Mouse (Mus musculus): ENCODE measurements around the gene Gper1. TPM values are rescaled to one million over a fixed set of nuclear protein-coding genes. Genes with fewer than 3 reads are reported as not detected.

Gene Gper1
- polyA plus RNA-seq (2012; rRNA removed), result 4.0 and 5.0 TPM in 2 replicates

GRCm38 (mm10) chr5:139423026-139423865, at the start of gene Gper1:
Gper1 (plus strand) TSS chr5:139423151.

GRCm38 (mm10) chr5:139377468-139378270, 45.3 kb upstream of the Gper1 start, which contains the start of gene Gpr146:
Gpr146 (plus strand) TSS chr5:139377697.

GRCm38 (mm10) chr5:139404801-139405401, 18.1 kb upstream of the Gper1 start, which contains the start of gene C130050O18Rik:
C130050O18Rik (plus strand) TSS chr5:139405280.

GRCm38 (mm10) chr5:139460384-139461067, 37.6 kb downstream of the Gper1 start, which contains the start of gene 3110082I17Rik:
3110082I17Rik (minus strand) TSS chr5:139460527.

Other genes with a start within 250 kb of the Gper1 start
- 56.8 and 64.1 TPM in 2 replicates for gene Sun1, start 222.5 kb upstream of the Gper1 start, polyA plus RNA-seq (2012; rRNA removed)
- 306 and 544 TPM in 2 replicates for gene Get4, start 170.8 kb upstream of the Gper1 start, polyA plus RNA-seq (2012; rRNA removed)
- 6.9 and 7.4 TPM in 2 replicates for gene Adap1, start 97.5 kb upstream of the Gper1 start, polyA plus RNA-seq (2012; rRNA removed)
- gene Cox19, start 71.7 kb upstream of the Gper1 start, polyA plus RNA-seq (2012; rRNA removed), result 56.4 and 75.0 TPM in 2 replicates
- 0.50 and 1.6 TPM in 2 replicates for gene Cyp2w1, start 70.5 kb upstream of the Gper1 start, polyA plus RNA-seq (2012; rRNA removed)
- 30.7 and 31.7 TPM in 2 replicates for gene Gpr146, start 45.5 kb upstream of the Gper1 start, polyA plus RNA-seq (2012; rRNA removed)
- gene C130050O18Rik, start 17.9 kb upstream of the Gper1 start, polyA plus RNA-seq (2012; rRNA removed), result 1.5 and 2.4 TPM in 2 replicates
- gene 3110082I17Rik, start 37.4 kb downstream of the Gper1 start, polyA plus RNA-seq (2012; rRNA removed), result 18.3 and 24.8 TPM in 2 replicates
- 10.3 and 16.7 TPM in 2 replicates for gene Zfand2a, start 61.4 kb downstream of the Gper1 start, polyA plus RNA-seq (2012; rRNA removed)
- not detected in 2 replicates for gene Uncx, start 120.3 kb downstream of the Gper1 start, polyA plus RNA-seq (2012; rRNA removed)

Measured in ovary, adult 2 months (tissue).